Mouse (Mus musculus) spleen, adult 2 months (tissue): ENCODE results near the gene Gm8947.

Experiments
- CTCF ChIP-seq: fragments of 200-500 bp; IDR thresholded peaks from 2 replicates; pipeline ENCODE4 v1.5.1; 2011; ENCODE audit warnings: mild to moderate bottlenecking, inconsistent platforms; ENCODE audit not compliant: insufficient read depth, insufficient read length, insufficient replicate concordance; ENCODE audit errors: extremely low read depth
- POLR2A ChIP-seq: fragments of 200-500 bp; IDR thresholded peaks from 2 replicates; pipeline ENCODE4 v1.6.1; 2011; ENCODE audit warnings: low read depth, low read length, inconsistent platforms

GRCm38 (mm10) chr1:151214862-151215261, 22.7 kb downstream of the Gm8947 start:
- TF ChIP-seq CTCF (no peak), POLR2A (no peak)
